Mouse (Mus musculus): Measurements from ENCODE around the gene Dnase2a. TPM values are rescaled to one million over a fixed set of nuclear protein-coding genes. Genes with fewer than 3 reads are reported as not detected.

Gene Dnase2a
- polyA plus RNA-seq, 1 experiment from 2014 or later, result 15.4 TPM

GRCm38 (mm10) chr8:84967532-84968304 lies 59.4 kb downstream of the Dnase2a start:
- H3K9ac ChIP-seq (replicated peaks), result peak overlapping the region; percentile 91; the same call in 1 of the 2 replicates

GRCm38 (mm10) chr8:84968650-84969049 lies 60.3 kb downstream of the Dnase2a start:
- no peaks in the 10 kb centered on the region for H3K27me3 ChIP-seq (ENCODE audit: insufficient read depth, low read length)
- DNase-seq (no peak), ATAC-seq (no peak)
- TF ChIP-seq EP300 (IDR thresholded peaks at IDR 0.05; ENCODE audit: low read depth), result no peak
- no peak for TF ChIP-seq CTCF (IDR thresholded peaks at IDR 0.05; ENCODE audit: low read depth)
- 12% methylated on average over 2 of the region's 2 CpGs for WGBS (ENCODE audit: insufficient replicate concordance)
- peaks cover 45% of the 10 kb centered on the region for H3K4me1 ChIP-seq (ENCODE audit: insufficient read depth)
- H3K9me3 ChIP-seq (ENCODE audit: low read length), result no peaks in the 10 kb centered on the region
- peak overlapping the region; percentile 96 for H3K4me2 ChIP-seq (ENCODE audit: low read depth, low read length)
- peak overlapping the region; percentile 83 for H3K4me3 ChIP-seq (ENCODE audit: low read depth, low read length)
- H3K36me3 ChIP-seq (replicated peaks; ENCODE audit: insufficient read depth, low read length), result peaks cover 26% of the 10 kb centered on the region
- H3K9ac ChIP-seq (replicated peaks), result peak overlapping the region; percentile 91
- peak overlapping the region; percentile 98 for H3K27ac ChIP-seq (ENCODE audit: low read depth)

More at GRCm38 (mm10) chr8:84967532-84968304, 59.4 kb downstream of the Dnase2a start:
- H3K4me1 ChIP-seq (ENCODE audit: insufficient read depth), result peaks cover 37% of the 10 kb centered on the region
- TF ChIP-seq CTCF (IDR thresholded peaks at IDR 0.05; ENCODE audit: low read depth), result no peak
- no peak for TF ChIP-seq EP300 (IDR thresholded peaks at IDR 0.05; ENCODE audit: low read depth)
- peak overlapping the region; percentile 96 for H3K4me2 ChIP-seq (ENCODE audit: low read depth, low read length)
- no peaks in the 10 kb centered on the region for H3K9me3 ChIP-seq (ENCODE audit: low read length)
- no peak for ATAC-seq
- H3K27me3 ChIP-seq (ENCODE audit: insufficient read depth, low read length), result no peaks in the 10 kb centered on the region
- DNase-seq, result no peak
- H3K4me3 ChIP-seq (ENCODE audit: low read depth, low read length), result 0 out of 2 replicates have a peak overlapping the region, but pooled peaks have one; percentile 83
- H3K36me3 ChIP-seq (replicated peaks; ENCODE audit: insufficient read depth, low read length), result peaks cover 19% of the 10 kb centered on the region
- WGBS (ENCODE audit: insufficient replicate concordance), result 86% methylated on average over 13 of the region's 13 CpGs
- H3K27ac ChIP-seq (ENCODE audit: low read depth), result peak overlapping the region; percentile 98

- Histone ChIP-seq H3K27me3 (ENCODE audit: insufficient read depth, low read length) (no peaks in the 10 kb centered on the region), H3K36me3 (replicated peaks; ENCODE audit: insufficient read depth, low read length) (peaks cover 33% of the 10 kb centered on the region), H3K9ac (replicated peaks) (peak within 1 kb of the TSS; percentile 91), H3K4me3 (ENCODE audit: low read depth, low read length) (peak within 1 kb of the TSS; percentile 83), H3K4me1 (ENCODE audit: insufficient read depth) (peaks cover 52% of the 10 kb centered on the region), H3K27ac (ENCODE audit: low read depth) (peak within 1 kb of the TSS; percentile 98), H3K9me3 (ENCODE audit: low read length) (no peaks in the 10 kb centered on the region), H3K4me2 (ENCODE audit: low read depth, low read length) (peak within 1 kb of the TSS; percentile 96)
- TF ChIP-seq CTCF (IDR thresholded peaks at IDR 0.05; ENCODE audit: low read depth) (no peak), EP300 (IDR thresholded peaks at IDR 0.05; ENCODE audit: low read depth) (peak; percentile 48; the same call in 1 of the 2 replicates)
- WGBS (ENCODE audit: insufficient replicate concordance), result under 1% methylated on average over 56 of the region's 56 CpGs
- DNase-seq, result peak; percentile 92
- peak; percentile 64 for ATAC-seq
Measured at GRCm38 (mm10) chr8:84969241-84970134, 61.1 kb downstream of the Dnase2a start, which contains the start of the genes Gm49661, Prdx2 and Rnaseh2a. Gene Gm49661 (minus strand): TSS chr8:84969433. Gene Prdx2 (plus strand): TSS chr8:84969587. Gene Rnaseh2a (minus strand): TSS chr8:84969767.

GRCm38 (mm10) chr8:84970135-84970790 lies 61.9 kb downstream of the Dnase2a start:
- Histone ChIP-seq H3K4me1 (ENCODE audit: insufficient read depth) (peaks cover 55% of the 10 kb centered on the region), H3K9me3 (ENCODE audit: low read length) (no peaks in the 10 kb centered on the region), H3K4me3 (ENCODE audit: low read depth, low read length) (peak overlapping the region; percentile 83), H3K27ac (ENCODE audit: low read depth) (peak overlapping the region; percentile 98), H3K9ac (replicated peaks) (peak overlapping the region; percentile 91), H3K27me3 (ENCODE audit: insufficient read depth, low read length) (no peaks in the 10 kb centered on the region), H3K36me3 (replicated peaks; ENCODE audit: insufficient read depth, low read length) (peaks cover 39% of the 10 kb centered on the region), H3K4me2 (ENCODE audit: low read depth, low read length) (peak overlapping the region; percentile 96)
- DNase-seq, result peak; percentile 34
- no peak for ATAC-seq
- 10% methylated on average over 21 of the region's 21 CpGs for WGBS (ENCODE audit: insufficient replicate concordance)
- TF ChIP-seq EP300 (IDR thresholded peaks at IDR 0.05; ENCODE audit: low read depth), result no peak
- TF ChIP-seq CTCF (IDR thresholded peaks at IDR 0.05; ENCODE audit: low read depth), result no peak

GRCm38 (mm10) chr8:84970913-84971312 lies 62.6 kb downstream of the Dnase2a start:
- Histone ChIP-seq H3K27ac (ENCODE audit: low read depth) (peak overlapping the region; percentile 98), H3K4me3 (ENCODE audit: low read depth, low read length) (peak overlapping the region; percentile 83), H3K27me3 (ENCODE audit: insufficient read depth, low read length) (no peaks in the 10 kb centered on the region), H3K36me3 (replicated peaks; ENCODE audit: insufficient read depth, low read length) (peaks cover 39% of the 10 kb centered on the region), H3K4me2 (ENCODE audit: low read depth, low read length) (peak overlapping the region; percentile 96), H3K9ac (replicated peaks) (peak overlapping the region; percentile 91), H3K9me3 (ENCODE audit: low read length) (no peaks in the 10 kb centered on the region), H3K4me1 (ENCODE audit: insufficient read depth) (peaks cover 57% of the 10 kb centered on the region)
- TF ChIP-seq EP300 (IDR thresholded peaks at IDR 0.05; ENCODE audit: low read depth) (peak; percentile 96), CTCF (IDR thresholded peaks at IDR 0.05; ENCODE audit: low read depth) (no peak)
- ATAC-seq (peak; percentile 69), DNase-seq (peak; percentile 79)
- WGBS (ENCODE audit: insufficient replicate concordance), result 41% methylated on average over 5 of the region's 5 CpGs

Small RNA genes lying within 50 kb of the gene (microRNA-seq; reads per million reads assigned to microRNA genes)
- gene Gm24197, result not detected
- 2.0 reads per million for gene Mir7069

Other genes with a start within 250 kb of the Dnase2a start
- gene Ier2, start 245.7 kb upstream of the Dnase2a start, polyA plus RNA-seq (2015; fragmentation: Nextera tagmentation; extraction: Ambion mirVana), result 32.3 and 32.9 TPM in 2 replicates
- 21.3 TPM in 2 replicates for gene Trmt1, start 222.3 kb upstream of the Dnase2a start, polyA plus RNA-seq (2015; fragmentation: Nextera tagmentation; extraction: Ambion mirVana)
- 3.3 and 3.6 TPM in 2 replicates for gene Nacc1, start 220.7 kb upstream of the Dnase2a start, polyA plus RNA-seq (2015; fragmentation: Nextera tagmentation; extraction: Ambion mirVana)
- gene Lyl1, start 207.1 kb upstream of the Dnase2a start, polyA plus RNA-seq (2015; fragmentation: Nextera tagmentation; extraction: Ambion mirVana), result 24.6 and 25.7 TPM in 2 replicates
- gene G430095P16Rik, start 185.6 kb upstream of the Dnase2a start, polyA plus RNA-seq (2015; fragmentation: Nextera tagmentation; extraction: Ambion mirVana), result 4.8 and 6.3 TPM in 2 replicates
- gene Nfix, start 108.2 kb upstream of the Dnase2a start, polyA plus RNA-seq (2015; fragmentation: Nextera tagmentation; extraction: Ambion mirVana), result 4.7 and 5.4 TPM in 2 replicates
- 2.4 and 2.5 TPM in 2 replicates for gene Dand5, start 85.7 kb upstream of the Dnase2a start, polyA plus RNA-seq (2015; fragmentation: Nextera tagmentation; extraction: Ambion mirVana)
- 31.9 and 34.9 TPM in 2 replicates for gene Gadd45gip1, start 77.0 kb upstream of the Dnase2a start, polyA plus RNA-seq (2015; fragmentation: Nextera tagmentation; extraction: Ambion mirVana)
- gene Rad23a, start 67.9 kb upstream of the Dnase2a start, polyA plus RNA-seq (2015; fragmentation: Nextera tagmentation; extraction: Ambion mirVana), result 154 and 164 TPM in 2 replicates
- 331 and 375 TPM in 2 replicates for gene Calr, start 61.6 kb upstream of the Dnase2a start, polyA plus RNA-seq (2015; fragmentation: Nextera tagmentation; extraction: Ambion mirVana)
- 30.3 and 33.6 TPM in 2 replicates for gene Farsa, start 51.6 kb upstream of the Dnase2a start, polyA plus RNA-seq (2015; fragmentation: Nextera tagmentation; extraction: Ambion mirVana)
- 30.6 and 31.2 TPM in 2 replicates for gene Syce2, start 36.4 kb upstream of the Dnase2a start, polyA plus RNA-seq (2015; fragmentation: Nextera tagmentation; extraction: Ambion mirVana)
- gene Gcdh, start 14.6 kb upstream of the Dnase2a start, polyA plus RNA-seq (2015; fragmentation: Nextera tagmentation; extraction: Ambion mirVana), result 139 and 141 TPM in 2 replicates
- 133 and 149 TPM in 2 replicates for gene Klf1, start 6.6 kb upstream of the Dnase2a start, polyA plus RNA-seq (2015; fragmentation: Nextera tagmentation; extraction: Ambion mirVana)
- gene Mast1, start 28.8 kb downstream of the Dnase2a start, polyA plus RNA-seq (2015; fragmentation: Nextera tagmentation; extraction: Ambion mirVana), result 0.07 TPM in 1 of 2 replicates, not detected in the other
- 0.09 TPM in 1 of 2 replicates, not detected in the other for gene Rtbdn, start 38.4 kb downstream of the Dnase2a start, polyA plus RNA-seq (2015; fragmentation: Nextera tagmentation; extraction: Ambion mirVana)
- 0.89 TPM in 1 of 2 replicates, not detected in the other for gene Gm49661, start 60.9 kb downstream of the Dnase2a start, polyA plus RNA-seq (2015; fragmentation: Nextera tagmentation; extraction: Ambion mirVana)
- gene Prdx2, start 61.0 kb downstream of the Dnase2a start, polyA plus RNA-seq (2015; fragmentation: Nextera tagmentation; extraction: Ambion mirVana), result 780 and 831 TPM in 2 replicates
- 67.1 and 70.8 TPM in 2 replicates for gene Rnaseh2a, start 61.2 kb downstream of the Dnase2a start, polyA plus RNA-seq (2015; fragmentation: Nextera tagmentation; extraction: Ambion mirVana)
- 14.2 and 21.9 TPM in 2 replicates for gene Junb, start 70.2 kb downstream of the Dnase2a start, polyA plus RNA-seq (2015; fragmentation: Nextera tagmentation; extraction: Ambion mirVana)
- 12.0 and 12.2 TPM in 2 replicates for gene Hook2, start 82.0 kb downstream of the Dnase2a start, polyA plus RNA-seq (2015; fragmentation: Nextera tagmentation; extraction: Ambion mirVana)
- not detected in 2 replicates for gene Best2, start 106.0 kb downstream of the Dnase2a start, polyA plus RNA-seq (2015; fragmentation: Nextera tagmentation; extraction: Ambion mirVana)
- 33.2 and 34.4 TPM in 2 replicates for gene Asna1, start 116.7 kb downstream of the Dnase2a start, polyA plus RNA-seq (2015; fragmentation: Nextera tagmentation; extraction: Ambion mirVana)
- 63.0 and 73.6 TPM in 2 replicates for gene Trir, start 118.3 kb downstream of the Dnase2a start, polyA plus RNA-seq (2015; fragmentation: Nextera tagmentation; extraction: Ambion mirVana)
- 7.6 and 8.2 TPM in 2 replicates for gene Tnpo2, start 128.4 kb downstream of the Dnase2a start, polyA plus RNA-seq (2015; fragmentation: Nextera tagmentation; extraction: Ambion mirVana)
- 14.4 and 14.9 TPM in 2 replicates for gene Fbxw9, start 151.5 kb downstream of the Dnase2a start, polyA plus RNA-seq (2015; fragmentation: Nextera tagmentation; extraction: Ambion mirVana)
- gene Gm5741, start 159.4 kb downstream of the Dnase2a start, polyA plus RNA-seq (2015; fragmentation: Nextera tagmentation; extraction: Ambion mirVana), result not detected in 2 replicates
- 24.8 and 27.7 TPM in 2 replicates for gene Dhps, start 163.2 kb downstream of the Dnase2a start, polyA plus RNA-seq (2015; fragmentation: Nextera tagmentation; extraction: Ambion mirVana)
- gene Wdr83os, start 172.2 kb downstream of the Dnase2a start, polyA plus RNA-seq (2015; fragmentation: Nextera tagmentation; extraction: Ambion mirVana), result 63.5 and 66.8 TPM in 2 replicates
- 17.6 and 18.4 TPM in 2 replicates for gene Wdr83, start 172.7 kb downstream of the Dnase2a start, polyA plus RNA-seq (2015; fragmentation: Nextera tagmentation; extraction: Ambion mirVana)
- gene Man2b1, start 174.7 kb downstream of the Dnase2a start, polyA plus RNA-seq (2015; fragmentation: Nextera tagmentation; extraction: Ambion mirVana), result 42.6 and 44.6 TPM in 2 replicates
- 2.0 and 5.2 TPM in 2 replicates for gene Zfp791, start 214.5 kb downstream of the Dnase2a start, polyA plus RNA-seq (2015; fragmentation: Nextera tagmentation; extraction: Ambion mirVana)
- not detected in 2 replicates for gene Cks1brt, start 243.4 kb downstream of the Dnase2a start, polyA plus RNA-seq (2015; fragmentation: Nextera tagmentation; extraction: Ambion mirVana)